Mouse (Mus musculus): ENCODE measurements around the gene Ctnnd2.

The Ctnnd2 gene

GRCm38 (mm10) chr15:30709026-30709753 lies 536.8 kb downstream of the Ctnnd2 start:
- intact Hi-C loops (cut with DNase I), result no loop called here

GRCm38 (mm10) chr15:30709754-30710105 lies 537.3 kb downstream of the Ctnnd2 start:
- intact Hi-C loops (cut with DNase I), result no loop called here

GRCm38 (mm10) chr15:30714823-30715222 lies 542.4 kb downstream of the Ctnnd2 start:
- intact Hi-C loops (cut with DNase I), result no loop called here

- intact Hi-C loops (cut with DNase I), result no loop called here
These were observed 546.4 kb downstream of the Ctnnd2 start for GRCm38 (mm10) chr15:30718811-30719210.

GRCm38 (mm10) chr15:30719226-30719625 lies 546.8 kb downstream of the Ctnnd2 start:
- intact Hi-C loops (cut with DNase I), result no loop called here

- intact Hi-C loops (cut with DNase I), result no loop called here
These were observed 548.7 kb downstream of the Ctnnd2 start for GRCm38 (mm10) chr15:30721098-30721497.

GRCm38 (mm10) chr15:30726066-30726465 lies 553.7 kb downstream of the Ctnnd2 start:
- intact Hi-C loops (cut with DNase I), result no loop called here

- intact Hi-C loops (cut with DNase I), result no loop called here
These were observed 565.8 kb downstream of the Ctnnd2 start for GRCm38 (mm10) chr15:30738178-30738577.

GRCm38 (mm10) chr15:30740728-30741127 lies 568.3 kb downstream of the Ctnnd2 start:
- intact Hi-C loops (cut with DNase I), result loop anchor here (5.0 to 10.0 kb wide), 2 partner anchors 316 to 713 kb away; no protein-coding TSS in a partner anchor

GRCm38 (mm10) chr15:30757991-30758390 lies 585.6 kb downstream of the Ctnnd2 start:
- intact Hi-C loops (cut with DNase I), result no loop called here

GRCm38 (mm10) chr15:30762211-30762610 lies 589.8 kb downstream of the Ctnnd2 start:
- intact Hi-C loops (cut with DNase I), result no loop called here

- intact Hi-C loops (cut with DNase I), result no loop called here
These were observed 590.4 kb downstream of the Ctnnd2 start for GRCm38 (mm10) chr15:30762695-30763285.

- intact Hi-C loops (cut with DNase I), result no loop called here
These were observed 604.5 kb downstream of the Ctnnd2 start for GRCm38 (mm10) chr15:30776931-30777330.

GRCm38 (mm10) chr15:30777801-30778200 lies 605.4 kb downstream of the Ctnnd2 start:
- intact Hi-C loops (cut with DNase I), result no loop called here

- intact Hi-C loops (cut with DNase I), result no loop called here
These were observed 607.5 kb downstream of the Ctnnd2 start for GRCm38 (mm10) chr15:30779903-30780302.

GRCm38 (mm10) chr15:30780977-30781376 lies 608.6 kb downstream of the Ctnnd2 start:
- intact Hi-C loops (cut with DNase I), result no loop called here

- intact Hi-C loops (cut with DNase I), result no loop called here
These were observed 613.4 kb downstream of the Ctnnd2 start for GRCm38 (mm10) chr15:30785706-30786320.

- intact Hi-C loops (cut with DNase I), result no loop called here
These were observed 620.9 kb downstream of the Ctnnd2 start for GRCm38 (mm10) chr15:30793260-30793659.

GRCm38 (mm10) chr15:30795723-30796122 lies 623.3 kb downstream of the Ctnnd2 start:
- intact Hi-C loops (cut with DNase I), result no loop called here

GRCm38 (mm10) chr15:30827424-30828263 lies 655.3 kb downstream of the Ctnnd2 start:
- intact Hi-C loops (cut with DNase I), result no loop called here

GRCm38 (mm10) chr15:30857277-30858176 lies 685.1 kb downstream of the Ctnnd2 start:
- intact Hi-C loops (cut with DNase I), result no loop called here
